Mouse (Mus musculus): ENCODE measurements around the gene Ptpre.

Ptpre gene

GRCm38 (mm10) chr7:135723672-135724341, 186.5 kb downstream of the Ptpre start:
- no peak for DNase-seq (ENCODE audit: low read depth, low spot score)

DNA sequence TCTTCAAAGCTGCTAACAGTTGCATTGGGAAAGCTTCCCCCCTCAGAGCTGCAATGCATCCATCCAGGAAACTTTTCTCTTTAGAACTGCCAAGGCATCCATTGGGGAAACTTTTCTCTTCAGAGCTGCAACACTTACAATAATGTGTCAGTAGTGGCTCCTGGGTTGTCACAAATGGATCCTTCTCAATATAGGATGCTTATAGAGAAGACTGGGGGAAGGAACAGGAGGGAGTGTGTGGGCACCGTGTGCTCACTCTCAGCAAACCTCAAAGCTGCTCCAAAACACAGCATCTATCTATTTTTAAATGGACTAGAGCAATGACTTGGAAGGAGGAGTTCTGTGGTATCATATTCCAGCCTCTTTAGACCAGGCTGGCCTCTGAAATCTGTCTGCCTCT, 189.4 kb downstream of the Ptpre start:
- DNase-seq (ENCODE audit: low read depth, low spot score) = no peak

DNA sequence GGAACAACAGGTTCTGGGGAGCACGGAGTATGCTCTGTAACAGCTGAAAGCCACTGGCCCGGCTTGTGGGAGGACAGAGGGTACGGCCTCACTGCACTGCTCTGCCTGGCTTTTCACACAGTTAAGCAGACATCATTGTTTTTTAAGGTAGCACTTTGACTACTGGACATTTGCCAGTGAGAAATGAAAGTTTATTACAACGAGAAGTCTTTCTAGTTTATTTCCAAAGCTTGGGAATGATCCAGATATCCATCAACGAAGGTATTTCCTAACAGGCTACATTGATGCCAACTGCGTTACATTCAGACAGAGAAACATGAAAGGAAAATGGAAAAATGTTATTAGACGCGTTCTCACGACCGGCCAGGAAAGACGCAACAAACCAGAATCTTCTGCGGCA, 190.8 kb downstream of the Ptpre start:
- no peak for DNase-seq (ENCODE audit: low read depth, low spot score)

DNA sequence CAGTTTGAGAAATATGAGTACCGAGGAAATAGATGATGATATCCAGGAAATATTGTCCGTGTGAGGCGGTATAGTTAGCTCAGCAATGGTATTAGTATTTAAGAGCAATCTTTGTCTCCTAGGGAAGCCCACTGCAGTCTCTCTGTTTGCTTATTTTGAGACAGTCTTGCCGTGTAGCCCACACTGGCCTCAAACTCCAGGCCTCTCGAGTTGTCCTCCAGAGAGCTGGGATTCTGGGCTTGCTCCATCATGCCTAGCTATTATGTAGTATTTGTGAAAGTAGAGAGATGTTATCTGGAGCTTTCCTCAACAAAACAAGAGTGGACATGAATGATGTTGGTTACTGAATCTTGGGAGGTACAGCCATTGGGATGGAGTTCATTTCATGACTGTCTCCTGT, 197.1 kb downstream of the Ptpre start:
- no peak for DNase-seq (ENCODE audit: low read depth, low spot score)

GRCm38 (mm10) chr7:135734911-135735646, 197.8 kb downstream of the Ptpre start:
- DNase-seq (ENCODE audit: low read depth, low spot score) = no peak
